Mouse (Mus musculus): ENCODE measurements around the gene Zfp871.
A peak's percentile ranks its signal among the peaks of the same experiment; 100 is the strongest.

DNA sequence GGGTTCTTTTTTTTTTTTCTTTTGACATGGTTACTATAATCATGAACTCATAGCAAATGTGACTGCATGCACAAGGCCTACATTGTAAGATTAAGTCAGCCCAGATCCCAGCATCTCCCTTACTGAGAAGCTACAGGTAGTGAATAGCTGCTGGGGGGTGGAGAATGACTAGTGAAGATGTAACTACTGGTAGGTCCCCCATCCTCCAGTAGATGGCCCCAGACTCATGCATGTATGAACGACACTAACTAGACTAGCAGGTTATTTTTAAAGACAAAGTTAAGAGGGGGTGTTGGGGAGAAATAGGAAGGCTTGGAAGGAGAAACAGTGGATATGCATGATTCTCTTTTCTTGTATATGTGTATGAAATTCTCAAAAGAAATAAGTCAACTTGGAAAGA, 16.9 kb downstream of the Zfp871 start:
- peak; percentile 26; the same call in 1 of the 2 replicates for TF ChIP-seq CTCF (IDR thresholded peaks at IDR 0.05; ENCODE audit: extremely low read depth, insufficient read depth, low read length)
- TF ChIP-seq POLR2A (IDR thresholded peaks at IDR 0.05; ENCODE audit: extremely low read depth, insufficient read depth, low read length): no peak

Measured in cortical plate, adult 2 months (tissue).